Mouse (Mus musculus): Measurements from ENCODE around the gene Cdip1.

The Cdip1 gene

DNA sequence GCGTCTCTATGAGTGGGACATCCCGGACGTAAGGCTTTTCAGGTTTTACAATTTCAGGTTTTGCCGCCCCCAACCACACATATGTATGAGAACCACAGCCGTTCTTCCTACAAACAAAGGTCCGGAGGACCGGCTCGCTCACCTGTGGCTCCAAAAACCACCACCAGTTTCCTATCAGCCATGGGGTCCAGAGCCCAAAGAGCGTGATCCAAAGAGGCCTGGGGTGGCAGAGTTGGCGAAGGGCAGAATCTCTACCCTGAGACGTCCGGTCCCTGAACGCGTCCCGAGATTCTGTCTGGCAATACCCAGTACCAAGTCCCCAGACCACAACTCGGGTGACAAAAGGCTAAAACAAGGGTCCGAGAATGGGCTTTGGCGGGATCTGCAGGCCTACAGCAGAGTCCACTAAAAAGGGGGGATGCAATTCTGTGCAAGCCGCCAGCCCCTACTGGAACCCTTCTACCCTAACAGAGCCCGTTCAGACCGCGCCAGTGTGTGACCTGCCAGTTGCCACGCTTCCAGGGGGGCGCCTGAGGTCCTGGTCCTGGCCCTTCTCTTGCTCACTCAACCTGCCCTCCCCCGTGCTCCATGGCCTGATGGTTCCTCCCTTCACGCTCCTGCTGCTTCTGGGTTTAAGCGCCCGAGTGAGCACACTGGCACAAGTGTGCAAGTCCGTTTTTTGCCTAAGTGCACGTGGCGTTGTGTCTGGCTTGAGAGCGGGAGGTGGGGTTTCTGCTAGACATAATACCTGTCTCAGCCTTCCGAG is 71.2 kb downstream of the Cdip1 start, which contains the start of gene Nmral1:
Gene Nmral1, minus strand, starts transcription at position 604 of the 766 bp plus-strand sequence.
- peak; percentile 87 for DNase-seq (ENCODE audit: low read depth, low spot score)

DNA sequence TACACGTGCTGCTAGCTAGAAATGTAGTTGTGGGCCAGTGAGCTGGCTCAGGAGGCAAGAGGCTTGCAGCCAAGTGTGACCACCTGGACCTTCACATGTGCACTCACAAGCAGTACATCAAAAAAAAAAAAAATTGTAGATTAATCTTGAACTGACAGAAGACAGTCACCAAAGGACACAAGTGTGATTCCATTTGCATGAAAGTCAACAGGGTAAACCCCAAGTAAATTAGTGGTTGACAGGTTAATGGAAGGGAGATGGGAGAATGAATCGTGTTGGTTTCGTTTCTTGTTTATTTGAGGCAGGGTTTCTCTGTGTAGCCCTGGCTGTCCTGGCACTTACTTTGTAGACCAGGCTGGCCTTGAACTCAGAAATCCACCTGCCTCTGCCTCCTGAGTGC is 72.2 kb downstream of the Cdip1 start:
- no peak for DNase-seq (ENCODE audit: low read depth, low spot score)

DNA sequence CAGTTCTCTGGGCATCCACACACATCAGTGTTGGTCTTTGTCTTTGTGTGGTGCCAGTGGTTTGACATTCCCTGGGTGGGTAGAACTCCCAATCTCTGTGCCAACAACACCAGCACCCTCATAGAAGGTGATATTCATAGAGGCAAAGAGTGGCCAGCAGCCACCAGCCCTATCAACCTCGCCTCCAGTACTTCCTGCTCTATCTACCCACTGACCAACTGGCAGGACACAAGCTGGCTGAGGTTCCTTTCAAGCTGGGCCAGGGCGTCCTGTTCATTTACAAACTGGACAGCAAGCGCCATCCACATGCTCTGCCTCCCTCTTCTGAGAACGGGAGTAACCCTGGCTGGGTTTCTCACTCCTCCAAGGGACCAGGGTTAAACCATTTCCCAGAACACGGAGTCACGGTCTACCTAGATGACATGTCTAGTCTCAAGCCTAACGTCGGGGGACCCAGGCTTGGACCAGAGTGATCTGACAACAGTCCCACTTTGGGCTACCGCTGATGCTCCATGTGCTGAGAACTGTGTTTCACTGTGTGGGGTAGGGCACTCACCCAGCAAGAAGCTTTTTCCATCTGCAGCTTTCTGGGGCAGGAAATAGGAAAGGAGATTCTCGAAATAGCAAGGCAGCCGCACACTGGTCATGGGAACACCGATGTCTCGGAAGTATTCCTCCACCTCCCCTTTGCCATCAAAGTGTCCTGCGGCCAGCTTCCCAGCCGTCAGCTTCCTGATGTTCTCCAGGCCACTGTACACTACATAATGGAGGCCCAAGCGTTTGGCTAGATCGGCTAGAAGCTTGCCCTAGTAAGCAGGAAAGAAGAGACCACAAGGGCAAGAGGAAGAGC is 76.0 kb downstream of the Cdip1 start:
- DNase-seq (ENCODE audit: low read depth, low spot score): no peak

DNA sequence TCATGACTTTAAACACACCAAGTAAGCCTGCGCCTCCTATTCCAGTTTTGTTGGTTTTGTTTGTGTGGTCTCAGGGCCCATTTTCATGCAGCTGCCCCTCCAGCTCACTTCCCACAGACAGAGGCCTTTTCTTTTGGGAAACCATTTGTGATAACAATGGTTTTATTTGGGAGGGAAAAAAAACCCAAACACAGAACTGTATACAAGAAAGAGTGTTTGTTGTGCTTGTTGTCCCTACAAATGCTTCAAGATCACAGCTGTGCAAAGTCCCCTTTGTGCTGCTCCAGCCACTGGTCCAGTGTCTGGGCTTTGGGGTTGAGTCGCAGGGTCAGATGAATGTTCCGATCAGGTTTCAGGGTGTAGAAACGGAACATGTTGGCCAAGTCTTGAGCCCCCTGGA is 78.9 kb downstream of the Cdip1 start:
- DNase-seq (ENCODE audit: low read depth, low spot score): no peak

DNA sequence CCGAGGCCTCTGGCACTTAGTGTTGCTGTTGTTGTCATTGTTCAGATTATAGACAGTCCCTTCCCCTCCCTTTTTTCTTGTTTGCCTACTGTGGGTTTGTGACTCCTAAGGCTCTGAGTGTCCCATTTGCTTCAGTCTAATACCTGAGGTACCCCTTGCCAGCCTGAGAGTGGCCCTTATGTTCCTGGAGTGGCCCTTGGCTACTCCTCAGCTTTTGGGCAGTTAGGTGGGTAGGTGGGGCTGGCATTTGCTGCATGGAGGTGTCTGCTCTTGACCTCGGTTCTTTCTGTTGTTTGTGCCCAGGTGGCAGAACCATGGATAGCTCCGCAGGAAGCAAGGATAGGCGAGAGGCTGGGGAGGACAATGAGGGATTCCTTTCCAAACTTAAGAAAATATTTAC is 84.6 kb downstream of the Cdip1 start:
- no peak for DNase-seq (ENCODE audit: low read depth, low spot score)

DNA sequence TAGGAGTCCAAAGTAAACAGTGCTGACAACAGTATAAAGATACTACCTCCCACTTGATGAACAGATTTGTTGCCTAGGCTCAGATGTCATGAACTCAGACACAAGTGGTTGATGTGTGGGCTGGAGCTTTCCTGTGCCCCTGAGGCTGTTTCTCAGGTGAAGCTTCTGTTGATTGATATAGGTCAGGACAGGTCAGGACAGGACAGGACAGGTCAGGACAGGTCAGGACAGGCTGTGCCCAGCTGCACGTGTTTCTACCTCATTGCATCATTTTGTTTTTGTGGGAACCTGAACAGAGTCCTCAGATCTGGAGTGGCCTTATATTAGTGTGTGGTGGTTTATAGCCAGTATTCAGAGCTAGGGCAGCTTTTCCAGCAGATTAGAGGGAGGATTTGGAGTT is 87.4 kb downstream of the Cdip1 start:
- DNase-seq (ENCODE audit: low read depth, low spot score): no peak

DNA sequence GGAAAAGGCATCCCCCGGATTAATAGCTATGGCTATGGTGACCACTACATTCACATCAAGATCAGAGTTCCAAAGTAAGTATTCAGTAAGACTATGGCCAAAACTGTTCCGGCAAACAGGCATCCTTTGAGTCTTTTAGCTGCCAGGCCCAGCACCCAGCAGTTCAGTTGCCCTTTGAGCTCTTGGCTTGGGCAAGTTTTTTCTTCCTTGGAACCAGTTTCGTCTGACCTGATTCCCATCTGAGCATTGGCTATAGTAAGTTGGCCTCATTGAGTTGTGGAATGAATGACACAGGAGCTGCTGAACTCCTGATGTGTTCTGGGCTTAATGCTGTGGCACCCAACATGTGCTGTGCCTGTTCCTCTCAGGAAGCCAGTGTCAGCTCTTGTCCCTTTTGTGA is 88.9 kb downstream of the Cdip1 start:
- DNase-seq (ENCODE audit: low read depth, low spot score): no peak

Data from ES-CJ7 (cell line).